Mouse (Mus musculus): ENCODE measurements at regions not wholly inside any gene's neighbourhood (a gene's known extent, or its start where the extent isn't known, plus 50 kb on each side); places are given as distances from the start of the nearest gene placed in this dataset.

- no peak for DNase-seq (ENCODE audit: low spot score)
These were observed 530.4 kb downstream of the Rapgef2 start for GRCm38 (mm10) chr3:78755686-78756476.

DNA sequence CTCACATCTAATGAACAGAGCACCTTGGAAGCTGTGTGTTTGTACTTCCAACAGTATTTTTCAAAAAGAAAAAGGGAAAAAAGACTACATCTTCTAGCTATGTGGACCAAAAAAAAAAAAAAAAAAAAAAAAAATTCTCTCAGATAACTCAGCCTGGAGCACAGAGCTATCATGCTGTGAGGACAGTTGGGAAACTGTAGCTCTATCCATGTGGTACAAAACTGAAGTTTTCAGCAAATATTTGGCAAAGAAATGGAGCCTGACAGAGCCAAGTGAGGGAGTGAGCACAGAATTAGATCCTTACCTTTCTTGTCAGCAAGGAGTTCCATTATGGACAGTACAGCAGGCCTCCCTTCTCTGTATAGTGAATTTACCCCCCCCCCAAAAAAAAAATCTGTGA lies 550.2 kb downstream of the Rapgef2 start:
- no peak for DNase-seq (ENCODE audit: low spot score)

GRCm38 (mm10) chr3:78716691-78717090 lies 569.6 kb downstream of the Rapgef2 start:
- DNase-seq (ENCODE audit: low spot score): no peak

GRCm38 (mm10) chr3:78707687-78708086 lies 578.6 kb downstream of the Rapgef2 start:
- no peak for DNase-seq (ENCODE audit: low spot score)

- no peak for DNase-seq (ENCODE audit: low spot score)
These were observed 587.4 kb downstream of the Rapgef2 start for GRCm38 (mm10) chr3:78698936-78699335.

GRCm38 (mm10) chr3:78691499-78691898 lies 594.8 kb downstream of the Rapgef2 start:
- DNase-seq (ENCODE audit: low spot score): no peak

GRCm38 (mm10) chr3:78677656-78678055 lies 608.7 kb downstream of the Rapgef2 start:
- DNase-seq (ENCODE audit: low spot score): no peak

- DNase-seq (ENCODE audit: low spot score): no peak
These were observed 609.5 kb downstream of the Rapgef2 start for GRCm38 (mm10) chr3:78676806-78677205.

DNA sequence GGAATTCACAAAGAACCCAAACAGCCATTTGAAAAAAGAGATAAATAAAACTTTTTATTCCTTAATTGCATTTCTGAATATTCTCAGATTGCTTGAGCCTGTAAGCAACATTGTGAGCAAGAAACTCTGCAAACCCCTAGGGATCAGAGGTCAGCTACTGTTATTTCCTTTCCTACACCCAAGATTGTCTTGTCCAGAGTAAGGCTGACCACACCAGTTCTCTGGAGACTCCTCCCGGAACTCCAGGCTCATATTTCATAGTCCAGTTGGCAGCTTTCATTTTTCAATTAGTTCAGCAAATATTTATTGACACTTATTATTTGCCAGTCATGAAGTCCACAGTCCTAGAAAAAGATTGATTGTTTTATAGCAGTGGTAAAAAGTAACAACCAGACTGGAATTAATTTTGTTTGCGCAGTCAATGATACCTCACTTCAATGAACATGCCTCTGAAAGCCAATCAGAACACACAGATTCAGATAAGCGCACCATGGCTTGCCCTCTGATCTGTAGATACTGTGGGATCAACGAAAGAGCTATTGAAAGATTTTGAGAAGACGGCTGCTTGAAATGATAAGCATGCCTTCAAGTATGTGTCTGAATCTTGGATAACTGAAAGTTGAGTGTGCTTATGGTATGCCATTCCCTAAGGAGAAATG lies 611.7 kb downstream of the Rapgef2 start:
- DNase-seq (ENCODE audit: low spot score): no peak

- DNase-seq (ENCODE audit: low spot score): no peak
These were observed 618.3 kb downstream of the Rapgef2 start for GRCm38 (mm10) chr3:78668050-78668449.

GRCm38 (mm10) chr3:78667374-78668023 lies 618.8 kb downstream of the Rapgef2 start:
- DNase-seq (ENCODE audit: low spot score): no peak

- no peak for DNase-seq (ENCODE audit: low spot score)
These were observed 638.2 kb downstream of the Rapgef2 start for GRCm38 (mm10) chr3:78648115-78648514.

- DNase-seq (ENCODE audit: low spot score): no peak
These were observed 650.9 kb downstream of the Rapgef2 start for GRCm38 (mm10) chr3:78635386-78635785.

- DNase-seq (ENCODE audit: low spot score): no peak
These were observed 667.4 kb downstream of the Rapgef2 start for GRCm38 (mm10) chr3:78618900-78619299.

DNA sequence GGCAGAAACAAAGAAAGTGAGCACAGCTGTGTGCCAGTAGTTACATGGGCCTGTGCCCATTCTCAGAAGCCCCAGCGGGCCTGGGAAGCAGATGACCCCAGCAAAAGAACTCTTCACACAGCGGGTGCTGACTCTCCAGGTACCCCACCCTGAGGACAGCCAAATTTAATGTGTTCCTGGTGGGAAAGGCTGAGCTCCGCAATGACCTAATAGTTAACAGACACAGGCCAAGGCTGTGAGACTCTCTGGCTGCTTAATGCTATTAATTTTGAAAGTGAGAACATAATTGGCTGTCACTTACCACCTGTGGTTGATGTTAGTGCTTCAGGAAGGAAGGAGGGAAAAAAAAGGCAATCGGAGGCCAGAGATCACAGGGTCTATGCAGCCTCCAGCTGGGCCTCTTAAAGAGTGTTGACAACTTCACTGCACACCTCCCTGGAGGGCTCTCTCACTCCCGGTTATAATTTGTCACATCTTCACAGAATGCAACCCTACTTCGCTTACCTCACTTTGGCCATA lies 691.5 kb downstream of the Rapgef2 start:
- no peak for DNase-seq (ENCODE audit: low spot score)

GRCm38 (mm10) chr3:78594305-78594704 lies 692.0 kb downstream of the Rapgef2 start:
- no peak for DNase-seq (ENCODE audit: low spot score)

GRCm38 (mm10) chr3:78586639-78587038 lies 699.7 kb downstream of the Rapgef2 start:
- no peak for DNase-seq (ENCODE audit: low spot score)

- no peak for DNase-seq (ENCODE audit: low spot score)
These were observed 704.4 kb downstream of the Rapgef2 start for GRCm38 (mm10) chr3:78581868-78582267.

- DNase-seq (ENCODE audit: low spot score): no peak
These were observed 705.2 kb downstream of the Rapgef2 start for GRCm38 (mm10) chr3:78581100-78581499.

- DNase-seq (ENCODE audit: low spot score): no peak
These were observed 710.5 kb downstream of the Rapgef2 start for GRCm38 (mm10) chr3:78575667-78576464.

DNA sequence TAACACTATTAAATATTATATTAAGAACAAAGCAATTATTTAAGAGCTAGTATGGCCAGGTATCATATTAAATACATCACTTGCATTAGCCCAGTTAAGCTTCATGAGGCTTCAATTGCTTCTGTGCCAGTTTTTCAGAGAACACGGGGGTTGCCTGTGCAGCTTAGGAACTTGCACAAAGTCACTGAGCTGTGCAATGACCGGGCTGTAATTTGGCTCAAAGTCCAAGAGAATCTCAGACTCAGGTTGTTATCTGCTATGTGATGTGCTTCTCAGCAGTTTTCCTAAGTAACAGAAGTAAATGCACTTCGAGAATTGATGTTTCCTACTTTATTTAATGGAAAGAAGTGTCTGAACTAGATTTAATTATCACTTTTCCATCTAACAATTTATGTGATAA lies 711.5 kb downstream of the Rapgef2 start:
- DNase-seq (ENCODE audit: low spot score): no peak

GRCm38 (mm10) chr3:78573299-78573698 lies 713.0 kb downstream of the Rapgef2 start:
- no peak for DNase-seq (ENCODE audit: low spot score)
